Mouse (Mus musculus): ENCODE results near the gene Chd1l.

Gene Chd1l

DNA sequence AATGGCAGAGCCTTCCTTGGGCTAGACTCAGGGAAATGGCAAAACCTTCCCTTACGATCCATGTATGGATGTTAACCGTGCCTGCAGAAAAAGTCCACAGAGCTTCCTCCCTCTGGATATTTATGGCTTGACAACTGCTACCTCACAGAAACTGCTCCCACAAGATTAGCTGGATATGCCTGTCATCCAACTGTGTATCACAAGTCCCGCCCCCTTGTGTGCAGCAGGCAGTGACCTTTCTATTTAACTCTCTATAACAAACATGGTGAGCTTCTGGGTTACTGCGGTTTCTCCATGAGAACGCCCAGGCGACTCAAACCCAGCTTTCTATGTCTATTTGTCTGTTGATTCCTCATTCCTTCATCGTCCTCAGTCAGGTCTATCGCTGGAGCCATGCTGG lies 7.9 kb upstream of the Chd1l start:
- DNase-seq (ENCODE audit: low spot score in 2 of 2): no peak

DNA sequence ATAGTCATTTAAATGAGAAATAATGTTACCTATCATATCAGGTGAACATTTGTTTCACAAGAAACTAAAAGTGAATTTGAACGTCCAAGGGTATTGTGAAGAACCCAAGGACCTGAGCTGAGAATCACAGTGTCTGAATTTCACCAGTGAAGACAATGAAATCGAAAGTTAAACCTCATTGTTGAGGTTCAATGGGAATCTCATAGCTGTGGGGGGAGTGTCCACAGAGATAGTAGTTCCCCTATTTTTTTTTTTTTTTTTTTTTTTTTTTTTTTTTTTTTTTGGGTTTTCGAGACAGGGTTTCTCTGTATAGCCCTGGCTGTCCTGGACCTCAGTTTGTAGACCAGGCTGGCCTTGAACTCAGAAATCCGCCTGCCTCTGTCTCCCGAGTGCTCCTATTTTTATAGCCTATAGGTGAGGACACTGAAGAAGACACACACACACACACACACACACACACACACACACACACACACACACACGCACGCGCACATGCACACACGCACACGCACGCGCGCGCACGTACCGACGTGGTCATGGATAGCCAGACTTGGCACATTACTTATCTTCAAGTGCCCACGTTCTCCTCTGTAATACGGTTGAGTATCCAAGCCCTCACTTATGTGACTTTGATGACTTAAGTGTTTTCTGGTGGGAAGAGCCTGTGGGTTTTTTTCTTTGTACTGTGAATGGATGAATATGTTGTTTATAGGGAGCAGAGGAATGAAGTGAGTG lies 7.3 kb upstream of the Chd1l start:
- no peak for DNase-seq (ENCODE audit: low spot score in 2 of 2)

DNA sequence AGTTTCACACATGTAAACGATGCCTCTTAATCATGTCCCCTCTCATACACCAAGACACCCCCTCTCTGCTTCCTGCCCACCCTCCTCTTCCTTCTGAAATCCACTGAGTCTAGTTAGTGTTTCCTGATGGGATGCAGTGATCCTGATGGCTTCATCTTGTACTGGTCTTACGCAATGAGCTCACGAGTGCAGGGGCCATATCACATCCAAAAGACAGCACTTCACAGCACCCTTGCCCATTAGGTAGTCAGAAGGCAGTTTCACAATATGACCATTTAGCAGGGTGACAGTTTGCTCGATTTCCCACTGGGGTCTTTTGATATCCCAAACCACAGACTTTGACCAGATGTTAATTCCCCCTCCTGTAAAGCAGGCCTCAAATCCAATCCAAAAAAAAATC lies 5.9 kb upstream of the Chd1l start:
- DNase-seq (ENCODE audit: low spot score in 2 of 2): no peak

DNA sequence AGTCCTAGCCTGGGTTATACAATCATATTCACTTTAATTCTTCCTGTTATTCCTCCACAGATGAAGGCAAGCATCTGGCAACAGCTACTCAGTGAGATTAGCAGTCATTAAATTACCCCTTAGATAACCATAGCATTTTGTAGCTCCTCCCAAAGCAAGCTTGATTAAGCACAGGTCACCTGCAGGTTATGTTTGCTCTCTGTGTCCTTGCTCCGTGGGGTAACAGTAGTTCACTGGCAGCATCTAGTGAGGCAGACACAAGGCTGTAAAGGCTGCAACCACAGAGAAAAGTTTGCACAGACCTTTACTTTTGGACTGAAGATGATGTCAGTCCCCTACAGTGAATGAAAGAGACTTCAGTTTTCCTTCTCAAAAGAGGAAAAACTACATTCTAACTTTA lies 5.2 kb upstream of the Chd1l start:
- DNase-seq (ENCODE audit: low spot score in 2 of 2): no peak

DNA sequence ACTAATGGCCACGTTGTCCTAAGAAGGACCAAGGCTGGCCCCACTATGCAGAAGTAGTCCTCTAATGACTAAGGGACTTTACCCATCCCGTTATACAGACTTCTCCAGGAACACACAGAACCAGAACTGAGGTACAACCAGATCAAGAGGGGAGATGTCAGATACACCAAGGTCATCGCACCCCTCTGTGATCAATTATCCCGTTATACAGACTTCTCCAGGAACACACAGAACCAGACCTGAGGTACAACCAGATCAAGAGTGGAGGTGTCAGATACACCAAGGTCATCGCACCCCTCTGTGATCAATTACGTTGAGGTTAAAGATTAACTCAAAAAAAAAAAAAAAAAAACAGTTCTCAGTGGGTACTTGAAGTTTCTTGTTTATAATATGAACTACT lies 1.0 kb upstream of the Chd1l start:
- no peak for DNase-seq (ENCODE audit: low spot score in 2 of 2)

DNA sequence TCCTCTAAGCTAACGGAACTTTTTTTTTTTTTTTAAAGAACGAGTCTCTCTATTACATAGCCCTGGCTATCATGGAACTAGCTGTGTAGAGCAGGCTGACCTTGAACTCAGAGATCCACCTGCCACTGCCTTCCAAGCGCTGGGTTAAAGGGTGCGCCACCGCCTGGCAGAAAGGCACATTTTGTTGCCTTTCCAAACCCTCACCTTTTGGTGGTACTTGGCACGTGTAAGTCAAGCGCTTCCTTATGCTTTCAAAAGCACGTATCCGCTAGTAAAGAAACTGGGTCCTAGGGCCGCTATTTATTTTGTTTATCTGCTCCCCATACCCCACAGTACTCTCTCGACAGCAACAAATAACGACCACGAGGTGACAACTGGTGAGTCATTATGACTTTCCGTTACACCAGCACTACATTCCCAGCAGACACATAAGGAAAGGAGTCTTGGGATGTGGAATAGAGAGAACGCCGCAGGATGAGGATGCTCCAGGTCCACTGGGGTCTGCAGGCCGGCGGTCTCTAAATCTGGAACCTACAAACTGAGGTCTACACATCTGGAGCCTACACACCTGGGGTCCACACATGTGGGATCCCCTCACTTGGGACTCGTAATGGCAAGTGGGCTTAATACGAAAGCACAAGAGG lies 680 bp downstream of the Chd1l start:
- peak; percentile 67 to 70 for DNase-seq (ENCODE audit: low spot score in 2 of 2)

DNA sequence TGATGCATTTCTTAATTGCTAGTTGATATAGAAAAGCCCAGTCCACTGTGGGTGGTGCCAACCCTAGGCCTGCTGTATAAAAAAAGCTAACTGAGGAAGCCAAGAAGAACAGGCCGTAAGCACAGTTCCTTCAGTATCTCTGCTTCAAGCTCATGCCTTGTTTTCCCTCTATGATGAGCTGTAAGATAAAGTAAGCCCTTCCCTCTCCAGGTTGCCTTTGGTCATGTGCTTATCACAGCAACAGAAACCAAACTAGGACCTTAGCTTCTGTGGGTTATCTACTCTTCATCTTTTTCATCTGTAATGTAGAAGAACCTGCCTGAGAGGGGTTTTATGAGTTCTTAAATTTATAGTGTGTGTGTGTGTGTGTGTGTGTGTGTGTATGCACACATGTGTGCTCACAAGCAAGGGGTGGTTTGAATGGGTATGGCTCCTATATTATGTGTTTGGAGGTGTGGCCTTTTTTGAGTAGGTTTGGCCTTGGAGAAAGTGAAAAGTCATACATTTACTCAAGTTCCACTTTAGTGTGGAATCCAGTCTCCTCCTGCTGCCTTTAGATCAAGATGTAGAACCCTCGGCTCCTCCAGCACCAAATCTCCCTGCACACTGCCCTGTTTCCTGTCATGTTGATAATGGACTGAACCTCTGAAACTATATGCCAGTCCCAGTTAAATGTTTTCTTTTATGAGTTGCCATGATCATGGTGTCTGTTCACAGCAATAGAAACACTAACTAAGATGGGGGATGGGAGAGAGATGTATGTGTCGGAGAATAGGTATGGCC lies 9.8 kb downstream of the Chd1l start:
- no peak for DNase-seq (ENCODE audit: low spot score in 2 of 2)

DNA sequence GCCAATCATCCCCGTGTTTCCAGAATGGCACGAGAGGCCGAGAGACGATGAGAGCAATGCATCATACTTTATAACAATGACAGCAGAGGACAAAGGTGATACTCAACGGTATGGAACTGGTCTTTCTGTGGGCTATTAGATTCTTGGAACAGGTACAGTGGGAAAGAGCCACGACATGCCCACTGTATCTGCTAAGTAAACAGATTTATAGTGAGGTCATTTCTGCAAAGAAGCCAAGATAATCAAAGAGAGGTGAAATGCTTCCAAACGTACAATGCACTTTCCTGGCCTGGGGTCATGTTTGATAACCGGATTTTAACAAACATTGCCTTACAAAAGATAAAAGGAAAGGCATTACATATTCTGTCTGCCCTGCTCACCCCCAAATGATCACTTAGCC lies 13.2 kb downstream of the Chd1l start:
- no peak for DNase-seq (ENCODE audit: low spot score in 2 of 2)

DNA sequence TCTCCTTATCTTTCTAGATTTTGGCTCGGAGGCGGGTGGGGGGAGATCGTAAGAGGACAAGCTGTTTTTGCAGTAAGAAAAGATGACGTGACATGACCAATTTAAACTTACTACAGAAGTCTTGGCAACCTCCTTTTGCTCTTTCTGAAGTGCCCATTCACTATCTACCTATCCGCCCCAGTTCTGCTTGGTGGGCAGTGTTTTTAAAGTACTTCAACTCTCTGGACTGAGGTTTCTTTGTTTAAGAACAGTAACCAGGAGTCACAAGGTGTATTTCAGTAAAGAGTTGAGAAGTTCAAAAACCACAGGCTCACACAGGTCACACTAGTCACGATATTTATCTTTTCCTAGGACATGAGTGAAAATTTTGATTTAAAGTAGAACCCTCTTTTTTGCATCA lies 14.9 kb downstream of the Chd1l start:
- DNase-seq (ENCODE audit: low spot score in 2 of 2): no peak

DNA sequence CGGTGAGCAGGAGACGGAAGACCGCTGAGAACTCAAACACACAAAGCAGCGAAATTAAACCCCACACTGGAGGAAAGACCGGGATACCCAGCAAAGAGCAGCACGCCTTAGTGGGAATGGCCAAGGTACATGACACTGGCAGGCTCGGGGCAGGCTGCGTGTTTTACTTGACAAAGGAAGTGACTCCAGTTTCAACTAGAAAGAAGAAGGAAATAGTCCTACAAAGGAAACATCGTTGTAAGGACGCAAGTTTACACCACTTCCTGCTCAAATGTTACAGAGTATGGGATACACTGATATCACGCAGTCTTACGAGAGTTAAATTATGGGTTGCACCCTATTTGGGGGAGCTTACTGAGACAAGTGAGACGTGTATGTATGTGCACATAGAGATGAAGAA lies 15.9 kb downstream of the Chd1l start:
- DNase-seq (ENCODE audit: low spot score in 2 of 2): no peak

DNA sequence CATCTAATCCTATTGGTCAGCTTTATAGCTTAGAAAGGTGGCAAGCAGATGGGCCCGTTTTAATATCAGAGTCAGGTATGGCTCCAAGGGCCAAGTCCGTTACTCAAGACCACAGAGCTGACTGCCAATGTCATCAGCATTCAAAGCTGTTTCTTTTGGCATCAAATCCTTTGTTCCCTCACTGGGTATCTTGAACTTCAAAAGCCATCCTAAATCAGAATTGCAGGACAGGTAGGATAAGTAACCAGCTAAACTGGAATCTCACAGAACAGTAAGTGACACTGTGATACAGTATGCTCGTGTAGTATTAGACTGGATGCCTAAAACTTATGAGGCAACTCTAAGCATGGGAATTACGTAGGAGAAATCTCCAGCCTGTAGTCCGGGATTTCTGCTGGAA lies 16.9 kb downstream of the Chd1l start:
- no peak for DNase-seq (ENCODE audit: low spot score in 2 of 2)

DNA sequence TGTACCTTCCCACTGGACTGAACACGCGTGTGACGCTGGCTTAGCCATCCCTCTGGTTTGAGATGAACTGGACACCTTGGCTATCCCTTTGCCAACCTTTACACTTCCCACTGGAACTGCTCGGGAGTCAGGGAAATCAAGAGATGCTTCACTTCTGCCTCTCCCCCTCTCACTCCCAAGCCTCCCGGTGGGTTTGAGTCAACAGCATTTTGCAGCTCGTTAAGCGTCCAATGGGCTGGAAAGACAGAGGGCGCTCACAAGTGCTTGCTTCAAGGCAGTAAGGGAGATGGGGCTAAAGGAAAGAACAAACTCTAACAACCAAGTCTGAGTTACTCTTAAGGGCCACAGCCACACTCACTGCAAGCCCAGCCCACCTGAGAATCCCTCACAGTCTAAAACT lies 19.3 kb downstream of the Chd1l start:
- DNase-seq (ENCODE audit: low spot score in 2 of 2): no peak

DNA sequence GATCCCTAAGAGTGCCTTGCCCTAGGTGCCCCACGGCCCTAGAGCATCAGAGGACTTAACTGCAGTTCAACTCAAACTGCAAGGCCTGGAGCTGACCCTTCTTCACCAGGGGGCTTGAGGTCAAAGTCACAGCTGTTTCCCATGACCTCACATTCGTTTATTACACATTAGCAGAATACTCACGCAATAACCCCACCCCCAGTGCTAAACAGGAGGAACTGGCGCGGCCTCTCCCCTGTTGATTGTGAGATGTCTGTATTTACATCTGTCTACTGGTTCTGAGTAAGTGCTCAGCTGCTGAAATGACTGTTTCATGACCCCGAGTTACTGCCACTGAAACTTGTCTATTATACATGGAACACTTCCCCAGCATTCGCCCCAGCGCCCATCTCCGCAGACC lies 22.3 kb downstream of the Chd1l start:
- no peak for DNase-seq (ENCODE audit: low spot score in 2 of 2)

DNA sequence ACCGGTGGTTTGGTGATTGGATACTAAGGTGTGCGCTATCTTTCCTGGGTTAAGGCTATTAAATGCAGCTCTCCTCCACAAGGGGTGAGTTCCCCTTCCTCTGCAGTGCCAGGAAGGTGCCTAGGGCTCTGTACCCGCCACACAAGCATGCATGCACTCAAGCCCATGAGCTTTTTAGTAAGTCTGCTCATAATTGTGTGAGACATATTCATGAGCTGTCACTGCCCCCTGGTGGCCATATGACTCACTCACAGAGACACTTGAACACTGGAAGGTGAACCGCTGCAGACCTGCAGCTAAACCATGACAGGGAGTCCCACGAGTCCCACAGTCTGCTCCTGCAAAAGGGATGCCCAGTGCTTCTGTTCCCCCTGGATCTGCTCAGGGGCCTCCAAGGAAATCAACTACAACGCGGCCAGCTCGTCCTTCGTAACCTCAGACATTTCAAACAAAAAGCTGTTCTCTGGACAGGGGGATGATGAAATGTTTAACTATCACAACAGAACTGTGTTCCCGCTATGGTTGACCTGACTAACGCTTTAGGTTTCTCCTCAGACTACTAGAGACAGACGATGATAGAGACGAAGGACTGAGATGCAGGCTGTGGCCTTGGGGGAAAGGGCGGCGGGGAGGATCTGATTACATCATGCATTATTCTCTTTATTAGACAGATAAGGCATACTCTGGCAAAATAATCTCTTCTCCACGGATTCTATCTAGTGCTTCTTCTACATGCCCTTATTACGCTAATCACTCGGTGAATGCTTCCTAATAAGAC lies 24.4 kb downstream of the Chd1l start:
- peak; percentile 34 to 65 for DNase-seq (ENCODE audit: low spot score in 2 of 2)

DNA sequence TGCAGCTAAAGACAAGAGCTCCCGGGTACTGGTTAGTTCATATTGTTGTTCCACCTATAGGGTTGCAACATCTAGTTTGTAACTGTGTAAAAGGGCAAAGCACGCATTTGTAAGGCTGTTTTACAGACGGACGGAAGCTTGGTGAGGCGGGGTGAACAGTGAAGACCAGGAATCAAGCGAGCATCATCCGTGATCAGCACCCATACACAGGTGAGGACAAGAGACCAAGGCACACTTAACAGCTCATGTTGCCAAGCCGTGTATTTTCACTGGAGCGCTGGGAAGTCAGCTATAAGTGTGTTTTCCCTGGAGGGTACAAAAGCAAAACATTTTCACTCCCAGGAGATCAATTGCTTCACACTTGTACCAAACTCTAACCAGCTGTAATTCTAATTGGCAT lies 36.2 kb downstream of the Chd1l start:
- no peak for DNase-seq (ENCODE audit: low spot score in 2 of 2)

DNA sequence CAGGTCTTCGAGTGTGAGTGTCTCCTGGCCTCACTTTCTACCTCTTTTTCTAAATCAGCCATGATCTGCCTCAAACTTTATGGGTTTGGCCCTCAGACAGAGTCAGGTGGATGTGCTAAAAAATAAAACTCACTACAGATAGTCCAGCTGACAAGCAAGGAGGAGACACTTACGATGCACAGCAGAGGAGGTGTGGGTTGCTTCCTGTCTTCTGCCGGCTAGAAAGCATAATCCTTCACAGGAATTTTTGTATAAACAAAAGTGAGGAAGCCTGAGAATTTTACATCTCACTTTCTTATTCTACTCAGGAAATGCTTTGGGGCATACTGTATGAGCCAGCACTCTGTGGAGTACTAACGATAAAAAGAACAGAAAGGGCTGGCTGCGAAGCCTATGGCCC lies 45.4 kb downstream of the Chd1l start:
- DNase-seq (ENCODE audit: low spot score in 2 of 2): no peak

DNA sequence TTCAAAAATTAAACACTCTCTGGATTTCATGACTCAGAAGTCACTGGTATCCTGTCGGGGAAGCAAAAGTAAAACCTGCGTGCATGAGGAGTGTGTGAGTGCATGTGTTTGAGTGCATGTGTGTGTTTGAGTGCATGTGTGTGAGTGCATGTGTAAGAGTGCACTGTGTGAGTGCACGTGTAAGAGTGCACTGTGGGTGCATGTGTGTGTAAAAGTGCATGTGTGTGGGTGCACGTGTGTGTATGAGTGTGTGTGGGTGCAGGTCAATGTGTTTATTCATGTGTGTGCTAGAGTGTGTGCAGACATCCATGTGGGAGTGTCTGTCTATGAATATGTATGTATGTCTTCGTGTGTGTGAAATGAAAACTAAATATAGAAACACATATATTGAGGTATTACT lies 51.4 kb downstream of the Chd1l start:
- DNase-seq (ENCODE audit: low spot score in 2 of 2): no peak

DNA sequence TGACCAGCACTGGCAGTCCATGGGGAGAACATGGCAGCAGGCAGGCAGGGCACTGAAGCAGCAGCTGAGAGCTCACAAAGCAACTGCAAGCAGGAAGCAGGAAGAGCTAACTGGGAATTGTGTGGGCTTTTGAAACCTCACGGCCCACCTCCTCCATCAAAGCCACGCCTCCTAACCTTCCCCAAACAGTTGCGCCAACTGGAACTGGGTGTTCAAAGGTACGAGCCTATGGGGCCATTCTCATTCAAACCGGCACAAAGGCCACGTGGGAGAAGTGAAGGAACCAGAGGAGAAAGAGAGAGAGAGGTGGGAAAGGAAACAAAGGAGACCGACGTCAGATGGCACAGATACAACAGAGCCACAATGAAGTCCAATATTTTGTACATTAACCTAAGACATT lies 63.8 kb downstream of the Chd1l start:
- DNase-seq (ENCODE audit: low spot score in 2 of 2): no peak

DNA sequence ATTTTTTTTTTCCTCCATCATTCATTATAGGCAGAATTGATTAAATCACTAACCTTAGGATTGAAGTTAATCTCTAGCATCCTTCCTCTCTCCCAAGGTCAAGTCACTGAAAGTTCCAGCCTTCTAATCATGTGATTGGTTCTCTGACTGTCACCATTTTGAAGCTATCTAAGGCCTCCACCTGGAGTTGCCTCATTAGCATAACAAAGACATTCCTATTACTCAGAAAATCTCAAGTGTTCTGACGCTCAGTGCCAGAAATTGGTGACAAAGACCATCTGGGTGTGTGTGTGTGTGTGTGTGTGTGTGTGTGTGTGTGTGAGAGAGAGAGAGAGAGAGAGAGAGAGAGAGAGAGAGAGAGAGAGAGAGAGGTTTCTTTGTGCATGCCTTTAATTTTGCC lies 69.8 kb downstream of the Chd1l start:
- DNase-seq (ENCODE audit: low spot score in 2 of 2): no peak

DNA sequence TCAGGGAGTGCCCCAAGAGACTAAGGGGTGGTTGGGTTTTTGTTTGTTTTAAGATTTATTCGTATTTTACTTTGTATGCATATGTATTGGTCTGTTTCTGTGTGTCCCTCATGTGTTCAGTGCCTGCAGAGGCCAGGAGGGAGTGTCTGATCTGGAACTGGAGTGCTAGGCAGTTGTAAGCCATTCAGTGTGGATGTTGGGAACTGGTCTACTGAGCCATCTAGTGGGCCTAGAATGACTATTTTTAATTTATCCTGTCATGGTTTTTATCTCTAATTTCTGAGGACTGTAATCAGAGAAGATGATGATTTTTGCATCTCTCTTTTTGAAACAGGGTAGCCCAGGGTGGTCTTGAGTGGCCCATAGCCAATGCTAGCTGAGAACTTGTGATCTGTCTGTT lies 71.4 kb downstream of the Chd1l start:
- DNase-seq (ENCODE audit: low spot score in 2 of 2): no peak

DNA sequence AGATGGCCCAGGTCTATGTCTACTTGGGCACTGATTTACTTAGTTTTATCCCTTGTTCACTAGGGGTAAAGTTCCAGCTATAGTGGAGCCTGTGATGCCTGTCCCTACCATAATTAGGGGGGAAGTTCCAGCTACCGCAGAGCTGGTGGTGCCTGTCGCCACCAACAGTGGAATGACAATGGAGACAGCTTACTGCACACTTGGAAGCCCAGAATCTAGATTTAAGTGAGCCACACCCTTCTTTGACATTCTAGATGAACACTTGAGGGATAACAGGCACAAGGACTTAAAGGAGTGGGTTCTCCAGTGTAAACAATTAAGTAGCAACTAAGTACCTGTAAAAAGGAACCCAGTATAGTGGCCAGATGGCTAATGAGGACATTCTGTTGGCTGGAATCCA lies 73.0 kb downstream of the Chd1l start:
- no peak for DNase-seq (ENCODE audit: low spot score in 2 of 2)

DNA sequence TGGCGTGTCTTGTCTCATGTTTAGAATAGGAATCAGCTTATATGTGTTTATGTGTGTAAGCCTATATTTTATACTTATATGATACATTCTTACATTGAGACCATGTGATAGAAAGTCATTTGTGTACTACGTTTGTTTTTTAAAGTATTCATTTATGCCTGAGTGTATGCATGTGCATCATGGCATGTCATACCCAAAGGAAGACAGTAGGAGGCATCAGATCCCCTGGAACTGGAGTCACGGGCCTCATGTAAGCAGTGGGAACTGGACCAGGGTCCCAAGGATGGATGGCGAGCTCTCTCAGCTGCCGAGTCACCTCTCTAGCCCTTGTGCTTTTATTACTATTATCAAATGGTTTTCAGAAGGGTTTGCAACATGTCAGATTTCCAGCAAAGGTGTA lies 74.3 kb downstream of the Chd1l start:
- DNase-seq (ENCODE audit: low spot score in 2 of 2): no peak

All from thymus, postnatal 10 days (tissue).